Mouse (Mus musculus): ENCODE data around the gene Cpne9.

DNA sequence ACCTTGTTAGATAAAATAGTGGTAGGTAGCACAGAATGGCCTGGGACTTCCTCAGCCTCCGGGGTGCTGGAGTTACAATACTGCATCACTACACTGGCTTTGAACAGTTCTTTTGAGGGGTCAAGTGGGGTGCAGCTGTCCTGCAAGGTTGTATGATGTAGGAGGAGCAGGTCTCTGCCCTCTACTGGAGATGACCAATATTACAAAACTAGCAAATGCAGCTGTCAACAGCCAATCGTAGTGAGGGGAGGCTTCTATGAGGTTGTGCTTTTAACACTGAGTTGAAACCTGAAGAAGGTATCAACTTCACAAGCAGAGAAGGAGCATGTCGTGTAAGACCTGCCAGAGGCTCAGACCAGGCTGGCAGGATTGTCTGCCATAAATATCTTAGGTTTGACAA lies 20.2 kb downstream of the Cpne9 start:
- TF ChIP-seq CTCF (conservative IDR thresholded peaks at IDR 0.05; ENCODE audit: low read length) = no peak; the same call in none of the 2 replicates
- no peak for TF ChIP-seq NANOG (IDR thresholded peaks at IDR 0.05; ENCODE audit: borderline replicate concordance, low read length)
- TF ChIP-seq POU5F1 (IDR thresholded peaks at IDR 0.05; ENCODE audit: borderline replicate concordance, low read length) = no peak

Data from E14TG2a.4 (cell line).